Mouse (Mus musculus) cerebellum, adult 9-11 months (tissue): ENCODE results near the gene Adcy2.

Experiments
- DNase-seq: peaks from one replicate; pipeline ENCODE4 v3.0.0; 2022

The Adcy2 gene

DNA sequence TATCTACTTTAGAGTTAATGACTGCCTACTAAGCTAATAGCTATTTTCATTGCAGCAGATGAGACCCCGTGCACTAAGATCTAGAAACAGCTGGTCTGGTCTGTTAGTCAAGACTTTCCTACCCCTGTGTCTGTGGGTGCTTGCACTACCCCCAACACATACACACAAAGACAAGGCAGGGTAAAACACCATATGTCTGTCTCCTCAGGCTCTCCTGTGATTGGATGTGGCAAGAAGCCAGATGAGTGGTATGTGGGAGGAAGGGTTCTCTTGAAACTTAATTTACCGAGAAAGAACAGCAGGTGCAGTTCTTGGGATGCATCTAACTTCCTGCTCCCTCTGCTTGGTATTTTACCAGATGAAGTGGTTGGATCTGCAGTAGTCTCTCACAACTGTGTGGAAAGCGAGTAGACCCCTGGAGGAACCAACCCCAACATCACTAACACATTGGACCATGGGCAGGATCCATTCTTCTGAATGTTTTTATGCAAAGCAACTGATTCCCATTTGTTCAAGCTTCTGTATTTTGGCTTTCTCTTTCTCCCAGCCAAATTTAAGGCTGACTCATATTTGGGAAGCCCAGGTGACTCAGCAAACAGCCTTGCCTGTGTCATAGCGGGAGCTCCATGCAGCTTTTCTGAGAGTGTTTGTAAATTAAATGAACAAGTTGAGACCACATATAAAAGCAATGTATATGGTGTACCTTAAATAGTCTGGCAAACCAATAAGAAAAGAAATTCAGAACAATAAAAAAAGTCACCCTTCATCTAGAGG, 183.4 kb downstream of the Adcy2 start:
- DNase-seq = no peak

DNA sequence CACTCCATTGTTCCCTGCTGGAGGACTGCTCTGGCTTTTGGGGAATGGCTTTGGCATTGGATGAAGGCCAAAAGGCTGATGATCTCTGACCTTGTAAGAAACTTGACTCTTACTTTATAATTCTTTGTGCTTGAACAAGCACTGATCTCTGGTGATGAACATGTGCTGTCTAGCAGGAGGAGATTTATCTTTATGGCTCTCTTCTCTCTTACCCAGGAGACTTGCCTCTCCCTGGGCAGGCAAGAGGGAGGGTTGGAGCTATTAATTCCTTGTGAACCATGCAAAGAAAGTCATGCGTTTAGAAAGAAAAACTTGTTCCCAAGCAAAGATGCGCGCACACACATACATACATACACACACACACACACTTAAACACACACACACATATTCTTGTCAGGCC, 188.2 kb downstream of the Adcy2 start:
- DNase-seq = no peak

DNA sequence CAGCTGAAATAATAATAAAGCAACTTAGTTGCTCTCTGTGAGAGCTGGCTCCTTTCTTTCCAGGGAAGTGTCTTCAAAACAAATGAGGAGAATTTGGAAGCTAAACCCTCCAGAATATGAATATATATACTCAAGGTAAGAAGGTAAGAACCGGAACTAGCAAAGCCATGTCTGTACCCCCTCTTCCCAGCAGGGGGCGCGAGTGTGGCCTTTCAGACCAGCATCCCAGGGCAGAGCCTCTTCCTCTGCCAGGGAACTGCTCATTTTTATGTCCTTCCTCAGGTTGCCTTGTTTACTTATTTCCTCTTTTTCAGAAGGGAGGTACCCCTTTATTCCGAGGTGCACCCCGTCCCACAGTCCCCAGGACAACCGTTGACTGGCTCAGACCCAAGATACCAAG, 199.6 kb downstream of the Adcy2 start:
- DNase-seq = no peak

DNA sequence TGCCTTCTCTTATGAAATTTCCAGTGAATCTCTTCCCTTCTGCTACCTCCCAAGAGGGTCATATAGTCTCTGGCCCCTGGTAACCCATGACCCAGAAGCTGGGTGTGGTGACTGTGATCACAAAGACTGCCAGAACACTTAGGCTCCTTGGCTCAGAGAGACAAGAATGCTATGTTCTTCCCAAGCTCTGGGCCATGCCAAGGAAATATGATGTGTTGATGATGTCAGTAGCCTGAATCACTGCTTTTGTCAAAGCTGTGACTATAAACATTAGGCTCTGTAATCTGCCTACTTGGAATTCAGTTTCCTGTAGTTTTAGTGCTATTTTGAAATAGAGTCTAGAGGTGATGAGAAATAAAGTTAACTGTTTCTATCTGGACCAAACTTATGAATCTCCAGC, 206.1 kb downstream of the Adcy2 start:
- DNase-seq = no peak

DNA sequence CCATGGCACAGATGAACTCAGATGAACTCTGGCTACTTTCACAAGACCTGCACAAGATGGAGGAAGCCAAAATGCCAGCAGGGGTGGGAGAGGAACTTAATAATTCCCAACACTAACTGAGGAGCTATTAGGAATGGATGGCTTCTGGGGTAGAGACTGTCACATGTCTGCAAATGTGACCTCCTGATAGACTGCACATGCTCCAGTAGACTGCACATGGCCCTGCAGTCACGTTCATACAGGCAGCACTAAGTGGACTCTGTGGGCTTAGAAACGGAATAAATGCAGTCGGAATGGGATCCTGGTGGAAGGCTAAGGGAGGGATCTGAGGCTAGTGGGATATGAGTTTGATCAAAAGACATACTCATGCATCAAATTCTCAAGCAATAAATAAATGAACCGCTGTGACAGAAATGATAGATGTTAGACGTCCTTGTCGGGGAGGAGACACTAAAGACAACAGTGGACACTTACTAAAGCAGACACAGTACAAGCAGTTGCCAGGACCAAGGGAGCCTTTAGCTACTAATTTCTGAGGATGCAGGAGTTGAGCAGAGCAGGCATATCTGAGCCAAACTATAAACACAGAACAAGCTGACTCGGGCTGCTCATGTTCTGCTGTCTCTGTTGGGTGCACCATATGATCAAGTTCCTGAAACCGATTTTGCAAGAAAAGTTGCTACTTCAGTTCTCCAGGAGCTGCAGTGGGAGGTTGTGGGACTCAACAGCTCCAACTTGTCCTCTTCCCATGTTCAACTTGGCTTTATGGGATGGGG, 211.9 kb downstream of the Adcy2 start:
- no peak for DNase-seq

DNA sequence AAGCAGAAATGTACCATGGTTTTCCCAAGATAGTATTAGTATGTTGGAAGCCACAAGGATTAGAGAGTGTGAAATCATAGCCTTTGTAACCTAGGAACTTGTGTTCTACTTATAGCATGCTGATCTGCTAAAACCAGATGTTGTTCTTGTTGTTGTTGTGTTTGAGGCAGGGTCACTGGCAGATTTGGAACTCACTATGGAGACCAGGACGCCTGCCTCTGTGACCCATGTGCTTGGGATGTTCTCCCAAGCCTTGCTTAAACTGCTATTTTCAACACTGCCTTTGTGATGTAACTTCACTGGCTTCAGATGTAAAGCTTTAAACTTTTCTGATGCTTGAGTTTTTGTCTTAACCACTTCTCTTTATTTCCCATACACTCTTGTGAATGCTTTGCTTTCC, 216.2 kb downstream of the Adcy2 start:
- no peak for DNase-seq

DNA sequence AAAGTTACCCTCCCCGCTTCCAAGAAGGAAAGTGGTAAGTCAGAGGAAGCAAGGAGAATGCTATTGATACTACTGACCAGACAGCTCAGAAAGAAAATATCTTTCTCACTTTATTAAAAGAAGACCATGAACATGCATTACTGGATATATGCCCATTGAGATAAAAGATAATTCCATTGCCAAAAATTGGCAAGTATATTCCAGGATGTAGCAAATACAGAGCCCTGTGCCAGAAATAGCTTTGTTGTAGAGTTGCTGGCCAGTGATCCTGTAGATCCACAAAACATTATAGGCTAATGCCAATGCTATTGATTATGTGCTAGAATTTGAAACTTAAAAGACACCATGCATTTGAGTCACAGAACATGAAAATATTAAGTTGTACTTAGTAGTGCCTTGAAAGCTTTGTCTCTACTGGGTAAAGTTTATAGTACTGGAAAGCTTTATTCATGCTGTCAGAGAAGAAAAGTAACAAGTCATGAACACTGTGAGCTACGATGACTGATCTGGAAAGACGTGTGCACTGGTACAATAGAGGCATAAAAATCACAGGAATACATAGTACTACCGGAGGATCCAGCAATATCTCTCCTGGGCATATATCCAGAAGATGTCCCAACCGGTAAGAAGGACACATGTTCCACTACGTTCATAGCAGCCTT, 221.2 kb downstream of the Adcy2 start:
- no peak for DNase-seq

DNA sequence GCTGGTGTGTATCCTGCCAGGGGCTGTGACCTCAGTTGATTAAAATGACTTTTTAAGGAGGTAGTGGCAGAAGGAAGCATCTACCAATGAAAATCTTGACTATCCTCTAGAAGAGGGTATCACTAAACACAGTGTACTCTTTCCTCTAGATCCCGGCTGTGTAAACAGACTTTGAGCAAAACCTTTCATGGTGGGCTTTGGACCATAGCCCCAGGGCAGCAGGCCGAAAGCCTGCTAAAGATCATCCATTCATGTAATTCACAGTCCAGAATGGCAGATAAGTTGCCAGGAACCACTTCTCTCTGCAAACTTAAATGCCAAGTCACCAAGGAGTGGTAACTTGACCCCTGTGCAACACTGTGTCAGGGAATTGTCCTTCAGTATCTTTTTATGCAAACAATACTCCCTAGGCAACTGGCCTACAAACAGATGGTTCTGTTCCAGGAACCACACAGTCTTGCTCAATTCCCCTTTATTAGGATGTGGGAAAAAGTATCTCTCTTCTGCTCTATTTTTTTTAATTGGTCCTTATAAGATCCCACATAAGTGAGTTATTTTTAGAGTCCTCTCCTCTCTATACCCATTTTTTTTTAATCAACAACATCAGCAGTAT, 225.6 kb downstream of the Adcy2 start:
- DNase-seq = no peak

DNA sequence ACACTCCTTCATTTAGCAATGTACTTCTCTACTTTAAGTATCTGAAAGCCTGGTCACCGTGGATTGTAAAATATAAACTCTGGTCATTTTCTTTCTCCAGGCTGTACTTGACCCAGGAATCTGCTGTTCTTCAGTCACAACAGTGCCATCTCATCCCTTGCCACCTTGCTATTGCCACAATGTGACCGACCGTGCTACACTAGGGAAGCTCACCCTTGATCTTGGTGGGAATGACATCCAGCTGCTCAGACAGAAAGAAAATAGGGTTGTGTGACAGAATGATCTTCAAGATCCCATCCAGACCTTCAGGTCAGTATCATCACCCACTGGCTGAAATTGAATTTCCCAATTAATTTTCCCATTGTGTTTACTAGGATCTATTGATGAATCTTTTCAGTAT, 230.8 kb downstream of the Adcy2 start:
- DNase-seq = no peak

DNA sequence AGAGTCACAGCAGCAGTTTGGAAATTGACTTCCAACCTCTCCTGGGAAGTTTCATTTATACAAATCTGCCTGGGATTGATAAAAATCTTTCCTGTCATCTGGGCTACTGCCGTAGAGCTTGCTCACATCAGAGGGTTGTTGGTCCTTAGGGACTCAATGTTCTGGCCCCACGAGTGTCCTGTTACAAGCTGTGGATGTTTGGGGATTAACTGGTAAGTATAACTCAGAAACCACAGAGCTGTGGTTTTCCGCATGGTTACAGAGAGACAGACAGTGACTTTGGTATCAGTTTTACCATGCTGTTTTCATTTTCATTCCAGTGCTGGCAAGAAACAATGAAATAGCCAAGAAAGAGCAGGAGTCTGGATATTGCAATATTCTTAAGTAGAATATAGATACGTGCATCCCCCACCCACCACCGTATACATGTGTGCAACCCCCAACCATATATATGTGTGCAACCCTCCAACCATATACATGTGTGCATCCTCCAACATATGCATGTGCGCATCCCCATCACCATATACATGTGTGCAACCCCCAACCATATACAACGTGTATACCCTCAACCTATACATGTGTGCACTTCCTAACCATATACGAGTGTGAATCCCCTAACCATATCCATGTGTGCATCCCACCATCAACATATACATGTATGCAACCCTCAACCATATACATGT, 233.3 kb downstream of the Adcy2 start:
- no peak for DNase-seq

DNA sequence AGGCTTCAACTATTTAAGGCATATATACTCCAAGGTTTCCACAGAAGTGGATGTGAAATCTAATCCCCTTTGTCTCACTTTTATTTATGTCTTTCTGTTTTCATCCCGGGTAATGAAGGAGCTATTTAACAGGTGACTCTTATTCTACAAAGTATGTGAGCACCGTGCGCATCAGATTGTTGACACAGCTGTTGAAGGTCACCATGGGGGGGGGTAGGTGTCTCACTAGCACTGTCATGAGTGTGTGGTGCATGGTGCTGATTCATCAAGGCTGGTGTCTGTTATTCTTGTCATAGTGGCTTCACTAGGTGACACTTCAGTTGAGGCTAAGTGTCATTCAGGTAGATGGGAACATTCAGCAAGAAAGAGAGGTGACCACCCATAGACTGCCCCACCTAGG, 234.7 kb downstream of the Adcy2 start:
- DNase-seq = no peak

DNA sequence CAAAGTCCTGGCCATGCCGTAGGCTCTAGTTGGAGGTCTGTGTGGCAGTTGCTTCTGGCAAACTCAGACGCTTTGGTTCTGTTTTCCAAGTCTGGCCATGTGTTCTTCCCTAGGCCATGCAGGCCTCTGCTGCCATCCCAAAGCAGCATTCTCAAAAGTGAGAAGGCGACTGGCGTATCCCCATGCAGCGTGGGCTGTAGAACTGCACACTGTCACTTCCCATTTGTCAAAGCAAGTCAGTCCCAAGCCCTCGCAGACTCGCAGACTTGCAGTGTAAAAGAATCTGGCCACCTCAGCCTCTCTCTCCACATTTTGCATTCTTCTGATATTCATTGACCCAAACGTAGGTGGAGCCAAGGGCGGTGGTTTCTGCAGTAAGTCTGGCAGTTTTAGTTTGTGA, 249.5 kb downstream of the Adcy2 start:
- no peak for DNase-seq

DNA sequence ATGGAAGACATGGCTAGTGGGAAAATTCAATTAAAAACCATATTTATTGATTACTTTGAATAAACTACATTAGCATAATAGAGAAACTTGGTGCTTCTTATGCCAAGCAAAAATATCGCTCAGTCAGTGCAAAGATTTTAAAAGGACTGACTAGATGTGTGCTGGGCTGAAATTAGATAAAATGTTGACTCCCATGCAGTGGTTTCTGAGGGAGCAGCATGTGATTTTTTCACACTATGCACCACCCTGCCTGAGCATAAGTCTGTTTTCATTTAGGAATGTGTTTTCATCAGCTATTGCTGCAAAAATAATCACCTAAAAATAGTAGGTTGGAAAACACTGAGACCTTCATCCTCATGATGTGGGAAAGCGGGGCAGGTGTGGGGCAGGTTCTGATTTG, 250.0 kb downstream of the Adcy2 start:
- DNase-seq = no peak

DNA sequence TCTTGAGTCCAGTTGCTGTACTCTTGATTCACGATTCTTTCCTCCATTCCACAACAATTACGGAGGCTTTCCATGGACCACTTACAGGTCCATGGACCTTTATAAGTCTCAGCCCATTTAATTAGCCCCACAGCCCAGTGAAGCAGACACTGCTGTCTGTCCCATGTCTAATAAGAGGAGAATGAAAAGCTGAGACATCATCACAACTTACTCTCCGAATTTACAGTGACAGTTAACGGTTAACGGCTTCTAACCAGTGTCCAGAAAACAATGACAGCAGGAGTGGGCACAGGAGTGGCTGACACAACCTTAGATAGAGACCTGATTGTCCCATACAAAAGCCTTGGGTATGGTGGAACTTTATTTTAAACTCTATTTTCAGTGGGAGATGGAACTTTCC, 253.9 kb downstream of the Adcy2 start:
- no peak for DNase-seq

DNA sequence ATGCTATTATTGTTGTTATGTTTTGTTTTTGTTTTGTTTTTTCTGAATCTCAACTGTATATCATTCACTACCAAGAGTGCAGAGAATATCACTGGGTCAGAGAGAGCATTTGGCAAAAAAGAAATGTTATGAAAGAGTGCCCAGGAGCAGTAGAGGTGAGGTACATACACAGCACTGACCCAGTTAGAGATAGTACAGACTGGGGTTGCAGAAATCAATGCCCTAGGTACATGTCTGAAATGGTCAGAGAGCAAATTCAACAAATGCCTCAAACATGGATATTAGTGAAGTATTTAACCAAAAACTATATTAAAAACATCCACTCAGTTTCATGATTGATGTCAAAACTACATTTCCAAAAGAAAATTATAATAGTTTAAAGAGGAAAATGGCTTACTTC, 286.7 kb downstream of the Adcy2 start:
- no peak for DNase-seq

DNA sequence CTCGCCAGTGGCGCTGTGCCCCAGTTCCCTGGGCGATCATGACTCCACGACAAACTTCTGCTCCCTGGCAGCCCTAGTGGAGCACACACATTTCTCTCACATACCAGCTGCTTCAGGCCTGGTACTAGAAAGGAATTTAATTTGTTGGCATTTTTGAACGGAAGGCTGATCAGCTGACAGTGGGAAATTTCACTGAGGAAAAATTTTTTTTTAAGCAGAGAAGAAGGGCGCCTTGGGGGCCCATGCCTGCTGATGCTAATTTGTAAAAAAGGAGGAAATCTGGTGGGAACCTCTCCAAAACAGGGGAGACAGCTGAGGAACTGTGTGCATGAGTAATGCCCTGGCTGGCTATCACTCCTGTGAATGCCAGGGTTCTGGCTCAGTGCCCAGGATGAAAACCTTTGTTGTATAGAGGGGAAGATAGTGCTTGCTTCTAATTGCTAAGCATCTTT, 292.0 kb downstream of the Adcy2 start:
- peak; percentile 15 for DNase-seq

DNA sequence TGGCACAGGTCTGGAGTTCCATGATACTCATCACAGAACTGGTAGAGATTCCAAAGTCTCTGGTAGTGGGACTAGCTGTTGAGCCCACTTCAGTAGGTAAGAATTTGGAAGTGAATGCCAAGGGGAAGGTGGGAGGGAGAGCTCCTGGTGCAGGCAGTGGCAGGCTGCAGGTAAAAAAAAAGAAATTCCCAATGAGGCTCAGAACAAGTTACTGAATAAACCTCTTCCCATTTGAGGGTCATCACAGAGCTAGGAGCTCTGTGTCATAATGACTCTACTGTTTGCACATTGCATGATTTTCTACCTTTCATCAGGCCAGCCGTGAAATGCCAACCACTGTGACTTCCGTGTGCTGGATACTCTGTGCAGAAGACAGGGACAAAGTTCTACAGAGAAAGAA, 314.4 kb downstream of the Adcy2 start:
- no peak for DNase-seq

DNA sequence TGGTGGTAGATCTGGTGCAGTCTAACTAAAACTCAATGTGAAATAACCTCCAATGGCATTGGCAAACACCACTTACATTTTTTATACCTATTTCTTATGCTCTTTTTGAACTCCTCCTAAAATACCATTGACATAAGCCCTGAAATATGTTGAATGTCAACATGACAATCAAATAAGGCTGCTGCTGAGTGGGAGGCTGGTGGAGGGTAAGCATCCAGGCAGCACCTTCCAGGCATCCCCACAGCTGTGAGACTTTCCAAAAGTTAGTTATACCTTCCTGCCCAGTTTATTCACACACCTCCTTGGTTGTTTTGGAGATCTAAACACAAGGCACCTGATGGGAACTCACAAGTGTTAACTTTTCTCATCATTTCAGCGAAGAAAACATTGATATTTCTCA, 318.9 kb downstream of the Adcy2 start:
- DNase-seq = no peak

DNA sequence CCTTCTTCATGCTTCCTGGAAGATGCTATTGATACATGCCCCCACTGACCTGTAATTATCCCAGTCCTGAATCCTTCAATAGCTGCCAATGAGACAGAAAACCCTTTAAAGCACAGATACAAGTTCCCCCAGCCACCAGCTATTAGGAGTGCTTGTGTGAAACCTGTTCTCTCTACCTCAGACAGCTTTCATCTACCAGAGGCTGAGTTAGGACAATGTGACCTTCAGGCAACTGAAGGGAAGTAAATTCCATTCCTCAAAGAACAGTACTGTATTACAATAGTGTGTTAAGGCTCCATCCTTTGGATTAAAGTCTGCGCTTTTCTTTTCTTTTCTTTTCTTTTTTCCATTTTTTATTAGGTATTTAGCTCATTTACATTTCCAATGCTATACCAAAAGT, 356.6 kb downstream of the Adcy2 start:
- no peak for DNase-seq

DNA sequence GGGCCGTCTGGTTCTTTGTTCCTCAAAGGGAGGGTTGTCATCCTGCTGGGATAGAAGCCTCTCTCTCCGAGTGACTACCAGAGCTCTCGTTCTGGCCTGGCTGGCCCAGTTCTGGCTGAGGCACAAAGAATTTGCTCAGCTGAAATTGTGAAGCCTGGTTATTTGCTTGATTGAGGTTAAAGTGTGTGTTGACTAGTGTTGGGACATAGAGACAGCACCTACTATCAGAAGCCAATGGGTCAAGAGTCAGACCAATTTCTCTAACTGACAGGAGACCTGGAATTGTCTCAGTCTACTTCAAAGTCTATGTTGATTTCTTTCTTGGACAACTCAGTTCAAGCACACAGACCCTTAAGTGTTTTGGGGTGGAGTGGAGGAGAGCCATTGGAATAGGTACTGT, 372.3 kb downstream of the Adcy2 start:
- no peak for DNase-seq

DNA sequence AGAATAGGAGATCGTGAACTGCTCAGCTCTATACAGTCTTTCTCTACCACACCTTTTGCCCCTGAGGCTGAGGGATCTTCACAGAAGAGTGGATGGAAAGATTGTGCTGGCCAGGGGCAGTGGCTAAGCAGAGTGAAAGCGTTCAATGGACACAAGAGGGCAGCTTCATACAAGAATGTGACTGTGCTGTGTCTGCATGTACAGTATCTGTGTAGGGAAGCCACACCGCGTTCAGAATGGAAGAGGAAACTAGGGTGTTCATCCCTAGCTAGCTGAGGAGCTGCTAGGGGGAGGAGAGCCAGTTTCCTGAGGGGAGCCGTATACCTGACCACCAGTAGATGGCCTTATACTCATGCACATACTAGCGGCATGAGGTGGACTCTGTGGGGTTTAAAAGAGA, 376.5 kb downstream of the Adcy2 start:
- no peak for DNase-seq

DNA sequence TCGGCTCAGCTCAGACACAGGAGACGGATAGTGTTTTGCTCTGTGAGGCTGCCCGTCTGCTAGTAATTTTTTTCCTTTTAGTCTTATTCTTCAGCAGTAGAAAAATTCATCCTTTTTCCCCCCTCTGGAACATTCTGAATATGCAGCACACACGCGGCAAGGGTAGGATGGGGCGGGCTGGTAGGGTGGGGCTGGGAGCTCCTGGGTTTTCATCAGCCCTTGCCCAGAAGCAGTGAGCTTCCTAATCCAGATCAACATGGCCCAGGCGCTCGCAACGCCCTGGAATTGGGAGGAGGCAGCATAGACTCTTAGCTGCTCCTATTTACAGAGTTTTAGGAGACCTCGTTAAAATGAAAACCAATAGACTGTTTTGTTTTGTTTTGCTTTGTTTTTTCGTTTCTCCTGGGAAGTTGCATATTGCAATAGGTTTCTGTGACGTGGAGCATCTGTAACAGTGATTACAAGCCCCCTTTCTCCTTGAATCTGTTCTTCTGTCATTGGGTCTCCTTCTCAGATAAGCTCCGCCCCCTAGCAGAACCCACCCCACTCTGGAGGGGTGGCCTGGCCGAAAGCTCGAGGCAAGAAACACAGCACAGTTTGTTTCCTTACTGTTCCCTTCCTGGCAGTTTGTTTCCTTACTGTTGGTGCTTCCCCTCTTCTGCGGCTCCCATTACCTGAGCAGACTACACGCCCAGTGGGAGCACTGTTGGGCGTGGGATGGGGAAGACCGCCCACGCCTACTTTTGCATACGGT, 391.5 kb downstream of the Adcy2 start:
- DNase-seq = no peak
